Mouse (Mus musculus): ENCODE results near the gene Gm26620.

Gm26620 gene

GRCm38 (mm10) chr1:170868905-170869283, 16.0 kb upstream of the Gm26620 start:
- DNase-seq (ENCODE audit: low read depth, low spot score) = no peak

GRCm38 (mm10) chr1:170871402-170871801, 13.5 kb upstream of the Gm26620 start:
- DNase-seq (ENCODE audit: low read depth, low spot score) = no peak

GRCm38 (mm10) chr1:170871961-170872360, 12.9 kb upstream of the Gm26620 start:
- no peak for DNase-seq (ENCODE audit: low read depth, low spot score)

GRCm38 (mm10) chr1:170875676-170876075, 9.2 kb upstream of the Gm26620 start:
- no peak for DNase-seq (ENCODE audit: low read depth, low spot score)

- no peak for DNase-seq (ENCODE audit: low read depth, low spot score)
Observed at GRCm38 (mm10) chr1:170876906-170877305, 8.0 kb upstream of the Gm26620 start.

GRCm38 (mm10) chr1:170882915-170883485, 1.9 kb upstream of the Gm26620 start:
- DNase-seq (ENCODE audit: low read depth, low spot score) = no peak

- DNase-seq (ENCODE audit: low read depth, low spot score) = no peak
Observed at GRCm38 (mm10) chr1:170884390-170884789, 475 bp upstream of the Gm26620 start.

GRCm38 (mm10) chr1:170886044-170886458, 1.2 kb downstream of the Gm26620 start:
- no peak for DNase-seq (ENCODE audit: low read depth, low spot score)

DNA sequence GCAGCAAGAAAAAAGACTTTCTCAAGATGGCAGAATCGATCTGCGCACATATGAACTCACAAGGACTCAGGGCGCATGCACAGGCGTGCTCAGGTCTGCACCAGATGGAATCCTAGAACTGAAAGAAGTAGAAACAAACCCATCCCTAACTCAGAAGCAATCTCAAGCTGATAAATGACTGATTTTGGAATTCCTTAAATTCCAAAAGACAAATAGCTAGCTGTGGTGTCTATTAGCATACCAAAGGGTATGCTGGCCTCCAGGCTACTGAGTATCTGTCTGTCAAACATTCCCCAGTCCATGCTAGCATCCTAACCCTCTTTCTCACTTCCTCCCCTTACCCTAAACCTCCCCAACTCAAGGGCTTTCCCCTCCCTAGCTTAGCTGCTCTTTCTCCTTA, 4.4 kb downstream of the Gm26620 start:
- no peak for DNase-seq (ENCODE audit: low read depth, low spot score)

GRCm38 (mm10) chr1:170891646-170892045, 6.8 kb downstream of the Gm26620 start:
- DNase-seq (ENCODE audit: low read depth, low spot score) = no peak

- no peak for DNase-seq (ENCODE audit: low read depth, low spot score)
Observed at GRCm38 (mm10) chr1:170892279-170892678, 7.4 kb downstream of the Gm26620 start.

GRCm38 (mm10) chr1:170894603-170895602, 10.0 kb downstream of the Gm26620 start:
- DNase-seq (ENCODE audit: low read depth, low spot score) = peak; percentile 47

- no peak for DNase-seq (ENCODE audit: low read depth, low spot score)
Observed at GRCm38 (mm10) chr1:170896651-170897281, 11.9 kb downstream of the Gm26620 start.

DNA sequence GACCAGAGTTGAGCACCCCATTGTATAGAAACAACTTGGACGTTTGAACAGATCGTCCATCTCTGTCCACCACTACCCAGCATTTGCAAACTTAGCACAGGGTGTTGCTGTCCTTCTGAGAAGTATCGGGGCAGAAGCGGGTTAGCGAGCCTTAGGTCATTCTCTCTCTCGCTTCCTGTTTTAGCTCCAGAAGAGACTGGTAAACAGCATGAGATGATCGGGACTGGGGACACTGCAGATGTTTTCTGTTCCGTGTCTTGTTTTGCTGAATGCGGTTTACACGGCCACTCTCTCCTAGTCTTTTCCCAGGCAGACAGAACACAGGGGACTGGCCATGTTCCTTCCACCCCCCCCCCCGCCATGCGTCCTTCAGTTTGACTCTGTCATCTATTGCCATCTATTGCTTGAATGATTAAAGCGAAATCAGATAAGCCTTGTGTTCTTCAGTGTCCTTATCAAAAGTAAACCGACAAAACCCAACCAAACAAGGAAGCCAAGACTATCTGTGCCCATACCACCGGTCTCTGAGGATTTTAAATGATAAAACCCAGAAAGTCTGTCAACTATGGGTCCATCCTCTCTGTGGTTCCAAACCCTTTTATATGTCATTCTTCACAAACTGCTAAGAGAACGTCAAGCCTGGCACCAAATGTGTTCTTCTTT, 13.7 kb downstream of the Gm26620 start:
- DNase-seq (ENCODE audit: low read depth, low spot score) = no peak

GRCm38 (mm10) chr1:170900799-170901467, 16.1 kb downstream of the Gm26620 start:
- peak; percentile 42 for DNase-seq (ENCODE audit: low read depth, low spot score)

GRCm38 (mm10) chr1:170901536-170902238, 16.8 kb downstream of the Gm26620 start:
- DNase-seq (ENCODE audit: low read depth, low spot score) = peak; percentile 80

GRCm38 (mm10) chr1:170903485-170903884, 18.6 kb downstream of the Gm26620 start:
- DNase-seq (ENCODE audit: low read depth, low spot score) = no peak

DNA sequence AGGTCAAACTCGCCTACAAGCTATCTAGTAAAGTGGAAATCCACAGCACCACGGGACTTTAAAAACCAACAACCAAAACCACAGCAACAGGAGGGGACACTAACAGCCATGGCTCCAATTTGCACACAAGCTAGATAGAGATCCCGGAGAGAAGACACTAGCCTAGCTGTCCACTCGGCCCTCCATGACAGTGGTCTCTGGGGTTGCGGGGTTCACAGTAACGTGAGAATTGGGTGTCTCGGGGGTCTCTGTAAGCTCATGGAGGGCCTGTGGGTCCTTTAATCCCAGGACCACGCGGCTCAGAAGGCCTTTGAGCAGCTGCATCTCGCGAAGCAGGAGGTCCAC, 22.2 kb downstream of the Gm26620 start:
- DNase-seq (ENCODE audit: low read depth, low spot score) = no peak

GRCm38 (mm10) chr1:170907456-170908191, 22.8 kb downstream of the Gm26620 start:
- no peak for DNase-seq (ENCODE audit: low read depth, low spot score)

- no peak for DNase-seq (ENCODE audit: low read depth, low spot score)
Observed at GRCm38 (mm10) chr1:170908341-170908740, 23.5 kb downstream of the Gm26620 start.

All from embryo, embryonic 11.5 days (tissue).